Mouse (Mus musculus): ENCODE results near the gene Arfgef3.

The Arfgef3 gene

GRCm38 (mm10) chr10:18743286-18744142 lies at the start of gene Arfgef3:
Gene Arfgef3 (minus strand): TSS chr10:18743949.
- DNase-seq (ENCODE audit: low spot score): peak; percentile 59

- no peak for DNase-seq (ENCODE audit: low spot score)
Observed at GRCm38 (mm10) chr10:18790063-18790462, 46.3 kb upstream of the Arfgef3 start.

- DNase-seq (ENCODE audit: low spot score): no peak
Observed at GRCm38 (mm10) chr10:18788601-18789000, 44.9 kb upstream of the Arfgef3 start.

- no peak for DNase-seq (ENCODE audit: low spot score)
Observed at GRCm38 (mm10) chr10:18786693-18787092, 42.9 kb upstream of the Arfgef3 start, which contains the start of gene Gm4922. Gene Gm4922 (minus strand): TSS chr10:18786793.

GRCm38 (mm10) chr10:18777546-18777945 lies 33.8 kb upstream of the Arfgef3 start:
- no peak for DNase-seq (ENCODE audit: low spot score)

GRCm38 (mm10) chr10:18772537-18773179 lies 28.9 kb upstream of the Arfgef3 start:
- no peak for DNase-seq (ENCODE audit: low spot score)

- no peak for DNase-seq (ENCODE audit: low spot score)
Observed at GRCm38 (mm10) chr10:18769909-18770308, 26.2 kb upstream of the Arfgef3 start.

- DNase-seq (ENCODE audit: low spot score): peak; percentile 7
Observed at GRCm38 (mm10) chr10:18760241-18760640, 16.5 kb upstream of the Arfgef3 start.

- DNase-seq (ENCODE audit: low spot score): no peak
Observed at GRCm38 (mm10) chr10:18750057-18750456, 6.3 kb upstream of the Arfgef3 start.

- DNase-seq (ENCODE audit: low spot score): no peak
Observed at GRCm38 (mm10) chr10:18742086-18742485, 1.7 kb downstream of the Arfgef3 start.

- DNase-seq (ENCODE audit: low spot score): no peak
Observed at GRCm38 (mm10) chr10:18741024-18741423, 2.7 kb downstream of the Arfgef3 start.

GRCm38 (mm10) chr10:18728548-18728947 lies 15.2 kb downstream of the Arfgef3 start:
- no peak for DNase-seq (ENCODE audit: low spot score)

- DNase-seq (ENCODE audit: low spot score): no peak
Observed at GRCm38 (mm10) chr10:18711436-18711835, 32.3 kb downstream of the Arfgef3 start.

- DNase-seq (ENCODE audit: low spot score): no peak
Observed at GRCm38 (mm10) chr10:18710949-18711348, 32.8 kb downstream of the Arfgef3 start.

- DNase-seq (ENCODE audit: low spot score): no peak
Observed at GRCm38 (mm10) chr10:18709836-18710235, 33.9 kb downstream of the Arfgef3 start.

GRCm38 (mm10) chr10:18708641-18709040 lies 35.1 kb downstream of the Arfgef3 start:
- DNase-seq (ENCODE audit: low spot score): no peak

- DNase-seq (ENCODE audit: low spot score): no peak
Observed at GRCm38 (mm10) chr10:18704393-18705120, 39.2 kb downstream of the Arfgef3 start.

GRCm38 (mm10) chr10:18701517-18701916 lies 42.2 kb downstream of the Arfgef3 start:
- DNase-seq (ENCODE audit: low spot score): no peak

- DNase-seq (ENCODE audit: low spot score): no peak
Observed at GRCm38 (mm10) chr10:18700117-18700516, 43.6 kb downstream of the Arfgef3 start.

- DNase-seq (ENCODE audit: low spot score): no peak
Observed at GRCm38 (mm10) chr10:18699151-18699550, 44.6 kb downstream of the Arfgef3 start.

- no peak for DNase-seq (ENCODE audit: low spot score)
Observed at GRCm38 (mm10) chr10:18696461-18696860, 47.3 kb downstream of the Arfgef3 start.

GRCm38 (mm10) chr10:18688234-18688633 lies 55.5 kb downstream of the Arfgef3 start:
- no peak for DNase-seq (ENCODE audit: low spot score)
